Mouse (Mus musculus): ENCODE data around the gene Olfr70.

- no peak for TF ChIP-seq POLR2A (IDR thresholded peaks at IDR 0.05; ENCODE audit: insufficient read length, low read depth)
- no peak for TF ChIP-seq MYOG (IDR thresholded peaks at IDR 0.05; ENCODE audit: control insufficient read depth in 1 of 3, insufficient read depth in 1 of 3, insufficient read length in 2 of 3, low read depth in 2 of 3)
- TF ChIP-seq E2F4 (IDR thresholded peaks at IDR 0.05; ENCODE audit: insufficient read depth) = no peak
- no peak for TF ChIP-seq MYOD1 (IDR thresholded peaks at IDR 0.05; ENCODE audit: control insufficient read depth in 1 of 3, insufficient read length in 2 of 3, low read depth in 2 of 3)
- no peak for TF ChIP-seq POLR2AphosphoS2 (IDR thresholded peaks at IDR 0.05; ENCODE audit: insufficient read length, low read depth)
- TF ChIP-seq USF1 (IDR thresholded peaks at IDR 0.05; ENCODE audit: low read depth) = no peak
- no peak for TF ChIP-seq TCF3 (IDR thresholded peaks at IDR 0.05; ENCODE audit: insufficient read length, low read depth)
- no peak for TF ChIP-seq CEBPB (IDR thresholded peaks at IDR 0.05; ENCODE audit: insufficient read depth, poor library complexity, severe bottlenecking)
Observed at GRCm38 (mm10) chr4:43690021-43690420, 10.6 kb downstream of the Olfr70 start.
